31 mouse cellular contexts compared by ENCODE assay signal in the genomic region with DNA sequence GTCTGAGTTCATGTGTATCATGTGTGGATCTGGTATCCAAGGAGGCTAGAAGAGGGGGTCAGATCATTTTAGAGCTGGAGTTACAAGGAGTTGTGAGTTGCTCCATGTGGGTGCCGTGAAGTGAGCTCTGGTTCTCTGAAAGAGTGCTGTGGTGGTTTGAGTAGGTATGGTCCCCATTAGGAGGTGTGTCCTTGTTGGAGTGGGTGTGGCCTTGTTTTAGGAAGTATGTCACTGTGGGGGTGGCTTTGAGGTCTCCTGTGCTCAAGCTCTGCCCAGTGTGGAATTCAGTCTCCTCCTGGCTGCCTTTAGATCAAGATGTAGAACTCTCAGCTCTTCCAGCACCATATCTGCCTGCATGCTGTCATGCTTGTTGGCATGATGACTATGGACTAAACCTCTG. TPM values are rescaled to one million over a fixed set of nuclear protein-coding genes. Genes with fewer than 3 reads are reported as not detected.
DNase-seq lines count a peak whose midpoint lies in the region; ATAC-seq and TF ChIP-seq lines count a peak whose summit lies in the region.
"Had no signal": no experiment of that assay in that cellular context is flagged by ENCODE, and none has a peak within 500 bp of the region (broad histone marks: within the 10 kb centered on the region; RNA-seq: fewer than 3 reads in every experiment).

No protein-coding gene starts in this region.

- dilution Hi-C loops in CH12.LX (cut with MboI; ENCODE audit: extremely low pct_ligation_motif_present, extremely low pct_unique_long_range_greater_than_20kb, low sequenced_read_pairs): no loop called here

- no peak overlapping the region for H3K27ac ChIP-seq in CH12.LX (ENCODE audit: insufficient read depth, low read depth)
- H3K27ac ChIP-seq in liver, embryonic 15.5 days (replicated peaks): no peak overlapping the region
- H3K27ac ChIP-seq in midbrain, postnatal 0 days (ENCODE audit: low read depth, low read length): no peak overlapping the region
- no peak overlapping the region for H3K27ac ChIP-seq in limb, embryonic 10.5 days
- H3K27ac ChIP-seq: embryonic facial prominence, embryonic 10.5 days; embryonic facial prominence, embryonic 13.5 days; heart, adult 2 months; heart, embryonic 10.5 days; heart, embryonic 13.5 days; hindbrain, embryonic 14.5 days; hindbrain, postnatal 0 days had no signal

- peaks cover 0 to 11% of the 10 kb centered on the region in 2 experiments; a peak in 2 of 4 replicates for H3K4me1 ChIP-seq in CH12.LX (ENCODE audit: control insufficient read depth in 1 of 2, insufficient read depth in 2 of 2)
- H3K4me1 ChIP-seq in liver, embryonic 15.5 days (replicated peaks): peaks cover 14% of the 10 kb centered on the region
- H3K4me1 ChIP-seq in midbrain, postnatal 0 days (ENCODE audit: insufficient read depth, low read length): no peaks in the 10 kb centered on the region
- no peaks in the 10 kb centered on the region for H3K4me1 ChIP-seq in limb, embryonic 10.5 days
- H3K4me1 ChIP-seq: embryonic facial prominence, embryonic 10.5 days; embryonic facial prominence, embryonic 13.5 days; heart, embryonic 10.5 days; heart, embryonic 13.5 days had no signal

- DNase-seq in CH12.LX (ENCODE audit: extremely low read depth) (peak; percentile 44), ES-CJ7 (ENCODE audit: low read depth, low spot score) (peak; percentile 70)
- no peak for DNase-seq in adrenal gland, adult 8-10 months
- no peak for DNase-seq in cerebellum, postnatal 4 days (ENCODE audit: low spot score in 2 of 2)
- DNase-seq in midbrain, postnatal 0 days (ENCODE audit: low spot score): no peak
- no peak for DNase-seq in limb, embryonic 10.5 days (ENCODE audit: low spot score)
- DNase-seq: adrenal gland, postnatal 10 days; adrenal gland, postnatal 36 days; cerebellum, adult 18-20 months; cerebellum, adult 9-10 months; cerebellum, postnatal 25 days; embryo, embryonic 11 days; gastrocnemius, postnatal 10 days; gastrocnemius, postnatal 36 days; heart, adult 2 months; heart, postnatal 14 days; heart, postnatal 4 days had no signal

- no peak for TF ChIP-seq RAD21 in CH12.LX (IDR thresholded peaks at IDR 0.05; ENCODE audit: low read depth, low read length)

- no peak overlapping the region for H3K4me3 ChIP-seq in CH12.LX (replicated peaks in 1 of 3; ENCODE audit: low read depth in 2 of 3, low read length in 2 of 3, poor library complexity in 1 of 3)
- H3K4me3 ChIP-seq in liver, embryonic 15.5 days (replicated peaks): no peak overlapping the region
- no peak overlapping the region for H3K4me3 ChIP-seq in midbrain, postnatal 0 days (ENCODE audit: low read depth, low read length)
- H3K4me3 ChIP-seq in limb, embryonic 10.5 days: no peak overlapping the region
- H3K4me3 ChIP-seq: embryonic facial prominence, embryonic 10.5 days; embryonic facial prominence, embryonic 13.5 days; heart, adult 2 months; heart, embryonic 10.5 days; heart, embryonic 13.5 days had no signal

- TF ChIP-seq CTCF in CH12.LX (conservative IDR thresholded peaks at IDR 0.05 in 1 of 2, IDR thresholded peaks at IDR 0.05 in 1 of 2; ENCODE audit: low read depth in 2 of 2, low read length in 2 of 2): no peak
- TF ChIP-seq CTCF in midbrain, postnatal 0 days (IDR thresholded peaks at IDR 0.05): no peak

- no peak for TF ChIP-seq POLR2A in CH12.LX (IDR thresholded peaks at IDR 0.05; ENCODE audit: low read depth, low read length)

- ATAC-seq in erythroblast, adult 5-6 weeks (replicated peaks; ENCODE audit: low FRiP score, poor library complexity, severe bottlenecking): peak; percentile 59; the same call in 1 of the 2 replicates
- ATAC-seq in liver, embryonic 15.5 days (ENCODE audit: insufficient read depth): peak; percentile 59
- no peak for ATAC-seq in midbrain, postnatal 0 days (ENCODE audit: low FRiP score)
- ATAC-seq: activated CD4-positive, CD25-positive, alpha-beta regulatory T cell, adult 4 months; CD4-positive, CD25-positive, alpha-beta regulatory T cell, adult 4 months; forebrain, embryonic 14.5 days; hindbrain, postnatal 0 days; inflammation-experienced regulatory T-cells, adult 6 months; Patski had no signal

- H3K36me3 ChIP-seq in CH12.LX (replicated peaks in 1 of 2; ENCODE audit: control insufficient read depth in 1 of 2, insufficient read depth in 1 of 2, low read length in 1 of 2): no peaks in the 10 kb centered on the region
- no peaks in the 10 kb centered on the region for H3K36me3 ChIP-seq in liver, embryonic 15.5 days (replicated peaks)
- H3K36me3 ChIP-seq in midbrain, postnatal 0 days (ENCODE audit: insufficient read depth, low read length): no peaks in the 10 kb centered on the region
- no peaks in the 10 kb centered on the region for H3K36me3 ChIP-seq in limb, embryonic 10.5 days
- H3K36me3 ChIP-seq: embryonic facial prominence, embryonic 10.5 days; embryonic facial prominence, embryonic 13.5 days; G1E; heart, embryonic 10.5 days; heart, embryonic 13.5 days had no signal

- H3K79me2 ChIP-seq in CH12.LX (replicated peaks; ENCODE audit: control insufficient read depth, extremely low read depth, insufficient read depth, poor library complexity, severe bottlenecking): no peaks in the 10 kb centered on the region

- no peak overlapping the region for H3K4me2 ChIP-seq in CH12.LX (ENCODE audit: insufficient read depth, low read depth, poor library complexity, severe bottlenecking)
- no peak overlapping the region for H3K4me2 ChIP-seq in liver, embryonic 15.5 days
- H3K4me2 ChIP-seq in midbrain, postnatal 0 days (ENCODE audit: low read depth, low read length, poor library complexity, severe bottlenecking): no peak overlapping the region
- H3K4me2 ChIP-seq: embryonic facial prominence, embryonic 13.5 days; heart, embryonic 13.5 days; hindbrain, embryonic 14.5 days had no signal

- no peak overlapping the region for H3K9ac ChIP-seq in CH12.LX (ENCODE audit: insufficient read depth, low read depth)
- H3K9ac ChIP-seq in liver, embryonic 15.5 days: no peak overlapping the region
- no peak overlapping the region for H3K9ac ChIP-seq in midbrain, postnatal 0 days (replicated peaks; ENCODE audit: low read length, poor library complexity, severe bottlenecking)
- H3K9ac ChIP-seq: embryonic facial prominence, embryonic 13.5 days; heart, embryonic 13.5 days; hindbrain, embryonic 14.5 days had no signal

- WGBS in liver, embryonic 15.5 days (ENCODE audit: insufficient replicate concordance): 78% methylated on average over 1 of the region's 1 CpGs
- WGBS in midbrain, postnatal 0 days: 88% methylated on average over 1 of the region's 1 CpGs
- WGBS in limb, embryonic 10.5 days: 100% methylated on average over 1 of the region's 1 CpGs

- H3K9me3 ChIP-seq in CH12.LX (replicated peaks; ENCODE audit: low read length): peaks cover 2% of the 10 kb centered on the region
- H3K9me3 ChIP-seq in liver, embryonic 15.5 days (replicated peaks): no peaks in the 10 kb centered on the region
- H3K9me3 ChIP-seq in midbrain, postnatal 0 days (ENCODE audit: low read length): no peaks in the 10 kb centered on the region
- no peaks in the 10 kb centered on the region for H3K9me3 ChIP-seq in limb, embryonic 10.5 days (replicated peaks)
- H3K9me3 ChIP-seq: embryonic facial prominence, embryonic 10.5 days; embryonic facial prominence, embryonic 13.5 days; G1E; heart, embryonic 10.5 days; heart, embryonic 13.5 days had no signal

- TF ChIP-seq EP300 in CH12.LX (IDR thresholded peaks at IDR 0.05; ENCODE audit: low read length): no peak

- no peaks in the 10 kb centered on the region for H3K27me3 ChIP-seq in CH12.LX (replicated peaks)
- no peaks in the 10 kb centered on the region for H3K27me3 ChIP-seq in liver, embryonic 15.5 days
- no peaks in the 10 kb centered on the region for H3K27me3 ChIP-seq in midbrain, postnatal 0 days (ENCODE audit: insufficient read depth, low read length)
- H3K27me3 ChIP-seq in limb, embryonic 10.5 days (ENCODE audit: low read depth, poor library complexity, severe bottlenecking): no peaks in the 10 kb centered on the region
- H3K27me3 ChIP-seq: embryonic facial prominence, embryonic 13.5 days; heart, embryonic 13.5 days; Patski had no signal

- in situ Hi-C loops in CH12.LX (cut with MboI; ENCODE audit: low pct_ligation_motif_present, low pct_unique_long_range_greater_than_20kb, low sequenced_read_pairs): no loop called here

TF ChIP-seq in CH12.LX, 34 proteins besides CTCF, POLR2A, EP300 and RAD21 (continues in another document):
- TF ChIP-seq NELFE (IDR thresholded peaks at IDR 0.05; ENCODE audit: low read depth, low read length): no peak
- no peak for TF ChIP-seq CHD1 (IDR thresholded peaks at IDR 0.05; ENCODE audit: low read depth, low read length)
- no peak for TF ChIP-seq IRF4 (IDR thresholded peaks at IDR 0.05; ENCODE audit: low read depth, low read length)
- no peak for TF ChIP-seq E2F4 (IDR thresholded peaks at IDR 0.05; ENCODE audit: insufficient replicate concordance, low read depth, low read length)
- TF ChIP-seq ZC3H11A (IDR thresholded peaks at IDR 0.05; ENCODE audit: low read depth, low read length): no peak
- TF ChIP-seq MEF2A (IDR thresholded peaks at IDR 0.05; ENCODE audit: borderline replicate concordance, low read depth, low read length): no peak
- no peak for TF ChIP-seq KAT2A (IDR thresholded peaks at IDR 0.05; ENCODE audit: insufficient replicate concordance, low read length)

RNA-seq across cellular contexts. Expression of gene H2afz, which starts 21.3 kb away (rescaled TPM):
- total RNA-seq in CH12.LX (2012; rRNA removed): 3,347 and 4,299 TPM in 2 replicates
- total RNA-seq in CH12.LX (2014; rRNA removed): 4,409 and 4,907 TPM in 2 replicates
- polyA plus RNA-seq in CH12.LX (2012; ENCODE audit: insufficient read length, low read depth): 3,496 and 4,006 TPM in 2 replicates
- 505 TPM in 2 replicates for total RNA-seq in erythroblast, adult 5-6 weeks (2015; ENCODE audit: low replicate concordance)
- 376 and 479 TPM in 2 replicates for total RNA-seq in erythroblast, adult 5-6 weeks (2017; ENCODE audit: low replicate concordance)
- polyA plus RNA-seq in liver, embryonic 15.5 days (2015; fragmentation: Nextera tagmentation; extraction: Ambion mirVana): 874 and 985 TPM in 2 replicates
- total RNA-seq in adrenal gland, adult 8-10 months (2022): 100 to 1,000 TPM; 124 to 155 (median 138) TPM
- 327 and 404 TPM in 2 replicates for total RNA-seq in midbrain, postnatal 0 days (2014; rRNA removed)
- 573 and 609 TPM in 2 replicates for polyA plus RNA-seq in midbrain, postnatal 0 days (2015; fragmentation: Nextera tagmentation; extraction: Ambion mirVana)
- polyA plus RNA-seq in limb, embryonic 10.5 days (2016; fragmentation: Nextera tagmentation; extraction: Ambion mirVana): 3,221 and 3,431 TPM in 2 replicates

RNA-seq across cellular contexts. Expression of gene Dnajb14, which starts 24.5 kb away (rescaled TPM):
- 6.0 and 7.0 TPM in 2 replicates for total RNA-seq in CH12.LX (2012; rRNA removed)
- 2.8 and 2.9 TPM in 2 replicates for total RNA-seq in CH12.LX (2014; rRNA removed)
- 4.4 and 6.4 TPM in 2 replicates for polyA plus RNA-seq in CH12.LX (2012; ENCODE audit: insufficient read length, low read depth)
- 3.7 and 7.5 TPM in 2 replicates for total RNA-seq in erythroblast, adult 5-6 weeks (2015; ENCODE audit: low replicate concordance)
- total RNA-seq in erythroblast, adult 5-6 weeks (2017; ENCODE audit: low replicate concordance): 3.5 and 3.7 TPM in 2 replicates
- 3.8 and 4.5 TPM in 2 replicates for polyA plus RNA-seq in liver, embryonic 15.5 days (2015; fragmentation: Nextera tagmentation; extraction: Ambion mirVana)
- 10 to 100 TPM; 21.1 to 29.1 (median 27.3) TPM for total RNA-seq in adrenal gland, adult 8-10 months (2022)
- 23.1 and 24.3 TPM in 2 replicates for total RNA-seq in midbrain, postnatal 0 days (2014; rRNA removed)
- 16.9 and 17.2 TPM in 2 replicates for polyA plus RNA-seq in midbrain, postnatal 0 days (2015; fragmentation: Nextera tagmentation; extraction: Ambion mirVana)
- 6.8 TPM in 2 replicates for polyA plus RNA-seq in limb, embryonic 10.5 days (2016; fragmentation: Nextera tagmentation; extraction: Ambion mirVana)

Comparison
In these comparisons a context has a peak if more than half of its experiments do, and no peak if none do; other contexts are left out.
1. DNase-seq: peak in CH12.LX (single experiment) and ES-CJ7 (single experiment); none in adrenal gland, adult 8-10 months (single experiment), cerebellum, postnatal 4 days (0 of 2), midbrain, postnatal 0 days (single experiment) and limb, embryonic 10.5 days (single experiment).